Mouse (Mus musculus) liver, embryonic 14.5 days (tissue): ENCODE results near the gene Zfp37.

ENCODE experiments used
- CTCF ChIP-seq: IDR thresholded peaks from 2 replicates; pipeline ENCODE4 v1.5.1; 2016; ENCODE audit warnings: antibody characterized with exemption, low read depth, control low read depth
- EP300 ChIP-seq: IDR thresholded peaks from 2 replicates; pipeline ENCODE4 v1.6.1; 2016; ENCODE audit warnings: antibody characterized with exemption, low read depth

- no peak for TF ChIP-seq CTCF
- TF ChIP-seq EP300 = no peak
Measured at GRCm38 (mm10) chr4:62230153-62230552, 694 bp downstream of the Zfp37 start.
